In the genomic region with DNA sequence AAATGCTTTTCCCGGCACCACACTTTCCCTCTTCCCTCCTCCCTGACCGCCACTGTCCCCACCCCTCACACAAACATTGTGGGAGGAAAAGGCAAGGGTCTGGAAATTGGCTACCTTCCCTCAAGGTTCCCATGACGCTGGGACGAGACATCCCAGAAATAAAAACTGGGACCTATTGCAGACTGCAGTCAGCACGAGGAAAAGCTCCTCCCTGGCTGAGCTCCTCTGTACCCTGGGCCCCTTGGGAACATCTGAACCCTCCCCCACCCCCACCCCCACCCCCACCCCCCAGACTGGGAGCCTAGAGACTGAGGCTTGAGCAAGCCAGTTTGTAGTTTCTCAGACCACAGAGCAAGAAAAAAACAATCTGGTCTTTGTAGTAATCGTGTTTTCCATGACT, we compare ENCODE assay signal across 15 mouse cellular contexts.
DNase-seq lines count a peak whose midpoint lies in the region; ATAC-seq and TF ChIP-seq lines count a peak whose summit lies in the region.
"Had no signal": no experiment of that assay in that cellular context is flagged by ENCODE, and none has a peak within 500 bp of the region (broad histone marks: within the 10 kb centered on the region; RNA-seq: fewer than 3 reads in every experiment).

No protein-coding gene starts in this region.

- WGBS in forebrain, postnatal 0 days: 15% methylated on average over 6 of the region's 6 CpGs
- 20% methylated on average over 6 of the region's 6 CpGs for WGBS in forebrain, embryonic 12.5 days
- WGBS in lung, embryonic 14.5 days: 11% methylated on average over 6 of the region's 6 CpGs
- 4% methylated on average over 6 of the region's 6 CpGs for WGBS in embryonic facial prominence, embryonic 14.5 days
- 19% methylated on average over 6 of the region's 6 CpGs for WGBS in neural tube, embryonic 13.5 days

- H3K27ac ChIP-seq in forebrain, postnatal 0 days (ENCODE audit: low read depth, low read length): no peak overlapping the region
- H3K27ac ChIP-seq in forebrain, embryonic 12.5 days: no peak overlapping the region
- 0 out of 2 replicates have a peak overlapping the region, but pooled peaks have one; percentile 45 for H3K27ac ChIP-seq in lung, embryonic 14.5 days (ENCODE audit: low read depth)
- H3K27ac ChIP-seq in embryonic facial prominence, embryonic 14.5 days (replicated peaks; ENCODE audit: low read depth, low read length): peak overlapping the region; percentile 19; the same call in 1 of the 2 replicates
- H3K27ac ChIP-seq in neural tube, embryonic 13.5 days (replicated peaks): no peak overlapping the region
- H3K27ac ChIP-seq: heart, embryonic 13.5 days had no signal

- H3K4me1 ChIP-seq in forebrain, postnatal 0 days (ENCODE audit: insufficient read depth): no peaks in the 10 kb centered on the region
- H3K4me1 ChIP-seq in forebrain, embryonic 12.5 days: peaks cover 24% of the 10 kb centered on the region; the same call in 1 of the 2 replicates
- peaks cover 9% of the 10 kb centered on the region; the same call in 1 of the 2 replicates for H3K4me1 ChIP-seq in lung, embryonic 14.5 days (ENCODE audit: insufficient read depth)
- H3K4me1 ChIP-seq in embryonic facial prominence, embryonic 14.5 days (ENCODE audit: control insufficient read depth, insufficient read depth, low read length): peaks cover 10% of the 10 kb centered on the region
- peaks cover 23% of the 10 kb centered on the region for H3K4me1 ChIP-seq in neural tube, embryonic 13.5 days (replicated peaks)

- H3K9me3 ChIP-seq in forebrain, postnatal 0 days (ENCODE audit: low read length): no peaks in the 10 kb centered on the region
- H3K9me3 ChIP-seq in forebrain, embryonic 12.5 days: no peaks in the 10 kb centered on the region
- no peaks in the 10 kb centered on the region for H3K9me3 ChIP-seq in lung, embryonic 14.5 days (ENCODE audit: low read depth, low read length)
- H3K9me3 ChIP-seq in embryonic facial prominence, embryonic 14.5 days (ENCODE audit: control insufficient read depth, low read length): no peaks in the 10 kb centered on the region
- H3K9me3 ChIP-seq in neural tube, embryonic 13.5 days: no peaks in the 10 kb centered on the region
- H3K9me3 ChIP-seq: heart, embryonic 13.5 days had no signal

- H3K36me3 ChIP-seq in forebrain, postnatal 0 days (ENCODE audit: insufficient read depth): no peaks in the 10 kb centered on the region
- H3K36me3 ChIP-seq in forebrain, embryonic 12.5 days (replicated peaks): no peaks in the 10 kb centered on the region
- H3K36me3 ChIP-seq in lung, embryonic 14.5 days (ENCODE audit: insufficient read depth): no peaks in the 10 kb centered on the region
- no peaks in the 10 kb centered on the region for H3K36me3 ChIP-seq in embryonic facial prominence, embryonic 14.5 days (ENCODE audit: control insufficient read depth, insufficient read depth, low read length)
- no peaks in the 10 kb centered on the region for H3K36me3 ChIP-seq in neural tube, embryonic 13.5 days
- H3K36me3 ChIP-seq: heart, embryonic 13.5 days had no signal

- no peak overlapping the region for H3K4me3 ChIP-seq in forebrain, postnatal 0 days (ENCODE audit: low read depth, low read length)
- H3K4me3 ChIP-seq in forebrain, embryonic 12.5 days (replicated peaks): no peak overlapping the region
- no peak overlapping the region for H3K4me3 ChIP-seq in lung, embryonic 14.5 days (ENCODE audit: low read depth, low read length)
- no peak overlapping the region for H3K4me3 ChIP-seq in embryonic facial prominence, embryonic 14.5 days (ENCODE audit: low read depth, low read length)
- no peak overlapping the region for H3K4me3 ChIP-seq in neural tube, embryonic 13.5 days
- H3K4me3 ChIP-seq: heart, embryonic 13.5 days; myocyte had no signal

- intact Hi-C loops in left cerebral cortex, postnatal 25 days (cut with DNase I): no loop called here

- ATAC-seq in forebrain, postnatal 0 days: peak; percentile 45; the same call in 1 of the 2 replicates
- ATAC-seq in forebrain, embryonic 12.5 days (ENCODE audit: low FRiP score): no peak
- ATAC-seq in lung, embryonic 14.5 days (ENCODE audit: insufficient read depth): peak; percentile 82
- ATAC-seq in embryonic facial prominence, embryonic 14.5 days (ENCODE audit: low read depth): peak; percentile 35; the same call in 1 of the 2 replicates
- ATAC-seq in neural tube, embryonic 13.5 days (ENCODE audit: low read depth): peak; percentile 38
- ATAC-seq: Patski had no signal

- no peak overlapping the region for H3K9ac ChIP-seq in forebrain, postnatal 0 days
- no peak overlapping the region for H3K9ac ChIP-seq in forebrain, embryonic 12.5 days
- no peak overlapping the region for H3K9ac ChIP-seq in lung, embryonic 14.5 days
- no peak overlapping the region for H3K9ac ChIP-seq in embryonic facial prominence, embryonic 14.5 days (ENCODE audit: low read depth, low read length)
- peak overlapping the region; percentile 12; the same call in 1 of the 2 replicates for H3K9ac ChIP-seq in neural tube, embryonic 13.5 days
- H3K9ac ChIP-seq: heart, embryonic 13.5 days had no signal

- no peaks in the 10 kb centered on the region for H3K27me3 ChIP-seq in forebrain, postnatal 0 days (ENCODE audit: insufficient read depth, low read length)
- H3K27me3 ChIP-seq in forebrain, embryonic 12.5 days: no peaks in the 10 kb centered on the region
- H3K27me3 ChIP-seq in lung, embryonic 14.5 days (ENCODE audit: insufficient read depth, low read length): no peaks in the 10 kb centered on the region
- H3K27me3 ChIP-seq in embryonic facial prominence, embryonic 14.5 days (replicated peaks; ENCODE audit: control insufficient read depth, insufficient read depth, low read length): no peaks in the 10 kb centered on the region
- no peaks in the 10 kb centered on the region for H3K27me3 ChIP-seq in neural tube, embryonic 13.5 days

- DNase-seq in forebrain, postnatal 0 days: no peak
- peak; percentile 43 for DNase-seq in lung, embryonic 14.5 days
- no peak for DNase-seq in lung, postnatal 14 days
- peak; percentile 59 for DNase-seq in embryonic facial prominence, embryonic 14.5 days (ENCODE audit: low spot score)
- DNase-seq in gastrocnemius, adult 8-10 months (ENCODE audit: low spot score in 2 of 2): no peak
- DNase-seq in left cerebral cortex, postnatal 25 days (ENCODE audit: low spot score in 2 of 2): no peak
- DNase-seq: cerebellum, adult 2 months; layer of hippocampus, postnatal 36 days; spleen, adult 18-20 months; thymus, postnatal 4 days had no signal

- no peak for TF ChIP-seq CTCF in forebrain, postnatal 0 days (IDR thresholded peaks at IDR 0.05; ENCODE audit: low read depth)
- TF ChIP-seq CTCF in lung, embryonic 14.5 days (IDR thresholded peaks at IDR 0.05; ENCODE audit: low read depth): no peak

- H3K4me2 ChIP-seq in forebrain, postnatal 0 days (ENCODE audit: low read depth): no peak overlapping the region
- no peak overlapping the region for H3K4me2 ChIP-seq in forebrain, embryonic 12.5 days
- H3K4me2 ChIP-seq in lung, embryonic 14.5 days: 0 out of 2 replicates have a peak overlapping the region, but pooled peaks have one; percentile 7
- peak overlapping the region; percentile 19; the same call in 1 of the 2 replicates for H3K4me2 ChIP-seq in embryonic facial prominence, embryonic 14.5 days (ENCODE audit: low read depth, low read length)
- H3K4me2 ChIP-seq in neural tube, embryonic 13.5 days: no peak overlapping the region
- H3K4me2 ChIP-seq: heart, embryonic 13.5 days had no signal

Comparison
In these comparisons a context has a peak if more than half of its experiments do, and no peak if none do; other contexts are left out.
1. DNase-seq: peak in lung, embryonic 14.5 days (single experiment) and embryonic facial prominence, embryonic 14.5 days (single experiment); none in forebrain, postnatal 0 days (single experiment), lung, postnatal 14 days (single experiment), gastrocnemius, adult 8-10 months (0 of 2) and left cerebral cortex, postnatal 25 days (0 of 2).
2. H3K27ac ChIP-seq: peak in lung, embryonic 14.5 days (single experiment) and embryonic facial prominence, embryonic 14.5 days (single experiment); none in forebrain, postnatal 0 days (single experiment), forebrain, embryonic 12.5 days (single experiment) and neural tube, embryonic 13.5 days (single experiment).
3. H3K4me2 ChIP-seq: peak in lung, embryonic 14.5 days (single experiment) and embryonic facial prominence, embryonic 14.5 days (single experiment); none in forebrain, postnatal 0 days (single experiment), forebrain, embryonic 12.5 days (single experiment) and neural tube, embryonic 13.5 days (single experiment).